Mouse (Mus musculus) heart, embryonic 14.5 days (tissue): ENCODE results near the gene Hoxa5. TPM values are rescaled to one million over a fixed set of nuclear protein-coding genes. Genes with fewer than 3 reads are reported as not detected.
A peak's percentile ranks its signal among the peaks of the same experiment; 100 is the strongest.

Experiments used
- ATAC-seq: fragments of 200-750 bp; cut with Nextera tagmentation; 2 replicates; pipeline ENCODE4 v1.8.0; 2017; ENCODE audit warnings: low read depth, moderate TSS enrichment; ENCODE audit not compliant: insufficient number of reproducible peaks, insufficient read depth, low FRiP score
- H3K27ac ChIP-seq, 2 experiments: fragments of 200-500 bp in 1 of 2; fragments of 300-500 bp in 1 of 2; sonication (generic) in 1 of 2; replicated peaks in 1 of 2; 2 replicates each; pipeline ENCODE4 v1.5.1; 2012 to 2014; ENCODE audit warnings: low read depth in 2 of 2, low read length in 2 of 2, control low read depth in 1 of 2, mild to moderate bottlenecking in 1 of 2, mixed read lengths in 1 of 2; ENCODE audit not compliant: control insufficient read depth in 1 of 2, insufficient read depth in 1 of 2
- H3K27me3 ChIP-seq: fragments of 300-500 bp; sonication (generic); 2 replicates; pipeline ENCODE4 v1.6.1; 2014; ENCODE audit warnings: mild to moderate bottlenecking, low read length, control low read depth; ENCODE audit not compliant: control insufficient read depth, insufficient read depth
- H3K36me3 ChIP-seq: fragments of 300-500 bp; sonication (generic); 2 replicates; pipeline ENCODE4 v1.6.1; 2014; ENCODE audit warnings: mild to moderate bottlenecking, control low read depth, low read length, mixed read lengths; ENCODE audit not compliant: control insufficient read depth, insufficient read depth
- H3K4me1 ChIP-seq, 2 experiments: fragments of 200-500 bp in 1 of 2; fragments of 300-500 bp in 1 of 2; sonication (generic) in 1 of 2; 2 replicates each; pipeline ENCODE4 v1.6.1; 2012 to 2014; ENCODE audit warnings: low read length in 2 of 2, control low read depth in 1 of 2, mixed read lengths in 1 of 2; ENCODE audit not compliant: control insufficient read depth in 2 of 2, insufficient read depth in 2 of 2
- H3K4me2 ChIP-seq: fragments of 300-500 bp; sonication (generic); 2 replicates; pipeline ENCODE4 v1.6.1; 2014; ENCODE audit warnings: mild to moderate bottlenecking, low read length
- H3K4me3 ChIP-seq, 2 experiments: fragments of 200-500 bp in 1 of 2; fragments of 300-500 bp in 1 of 2; sonication (generic) in 1 of 2; 2 replicates each; pipeline ENCODE4 v1.5.1; 2012 to 2014; ENCODE audit warnings: low read length in 2 of 2, mild to moderate bottlenecking in 2 of 2, control low read depth in 1 of 2, low read depth in 1 of 2, moderate library complexity in 1 of 2; ENCODE audit not compliant: control insufficient read depth in 1 of 2, insufficient read depth in 1 of 2
- H3K9ac ChIP-seq: fragments of 300-500 bp; sonication (generic); 2 replicates; pipeline ENCODE4 v1.6.1; 2014; ENCODE audit warnings: mild to moderate bottlenecking, low read length
- H3K9me3 ChIP-seq: fragments of 300-500 bp; sonication (generic); 2 replicates; pipeline ENCODE4 v1.6.1; 2016; ENCODE audit warnings: low read length, control low read depth; ENCODE audit not compliant: control insufficient read depth
- WGBS: fragments of 180-500 bp; shearing (Covaris S2); extraction: QIAGEN DNeasy Blood & Tissue Kit; methylation state at CpG from one replicate; pipeline ENCODE4 v1.1.7; 2014; 5-methylcytosine and 5-hydroxymethylcytosine counted together
- polyA plus RNA-seq: library from polyadenylated mRNA; unstranded; fragments of >200 nt; fragmentation: Nextera tagmentation; extraction: Ambion mirVana; gene quantifications from 2 replicates; pipeline ENCODE4 v1.2.1, GENCODE M21; 2014

Gene Hoxa5
- polyA plus RNA-seq, 1 experiment from 2014 or later, result 1.3 TPM

DNA sequence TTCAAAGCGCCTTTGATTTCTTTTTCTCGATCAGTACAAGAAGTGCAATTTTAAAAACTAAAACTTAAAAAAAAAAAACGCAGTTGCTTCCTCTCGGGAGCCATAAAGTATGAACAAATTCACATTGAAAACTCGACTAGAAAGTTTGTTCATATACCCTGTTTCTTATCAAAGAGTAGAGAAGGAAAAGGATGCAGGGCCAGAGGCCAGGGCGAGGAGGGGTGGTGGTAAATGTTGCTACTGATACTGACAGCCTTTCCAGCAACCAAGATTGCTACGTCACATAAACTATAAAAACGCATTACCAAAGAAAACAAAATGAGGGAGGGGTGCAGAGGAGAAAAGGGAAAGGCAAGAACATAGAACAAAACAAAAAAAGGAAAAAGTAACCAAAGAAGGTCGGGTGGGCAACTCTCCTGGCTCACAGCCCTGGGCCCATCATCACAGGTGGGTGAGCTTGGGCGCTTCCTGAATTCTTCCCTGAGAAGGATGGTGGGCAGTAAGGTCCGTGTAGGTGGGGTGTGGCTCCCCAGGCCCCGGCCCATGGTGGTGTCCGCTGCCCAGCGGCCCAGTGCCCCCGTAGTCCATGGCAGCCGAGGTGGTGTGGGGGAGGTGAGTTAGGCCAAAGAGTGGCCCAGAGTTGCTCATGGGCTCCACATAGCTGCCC lies 34.8 kb downstream of the Hoxa5 start:
- peak overlapping the region; percentile 12; the same call in 1 of the 2 replicates for H3K9ac ChIP-seq
- 8% methylated on average over 16 of the region's 16 CpGs for WGBS
- no peaks in the 10 kb centered on the region for H3K9me3 ChIP-seq

DNA sequence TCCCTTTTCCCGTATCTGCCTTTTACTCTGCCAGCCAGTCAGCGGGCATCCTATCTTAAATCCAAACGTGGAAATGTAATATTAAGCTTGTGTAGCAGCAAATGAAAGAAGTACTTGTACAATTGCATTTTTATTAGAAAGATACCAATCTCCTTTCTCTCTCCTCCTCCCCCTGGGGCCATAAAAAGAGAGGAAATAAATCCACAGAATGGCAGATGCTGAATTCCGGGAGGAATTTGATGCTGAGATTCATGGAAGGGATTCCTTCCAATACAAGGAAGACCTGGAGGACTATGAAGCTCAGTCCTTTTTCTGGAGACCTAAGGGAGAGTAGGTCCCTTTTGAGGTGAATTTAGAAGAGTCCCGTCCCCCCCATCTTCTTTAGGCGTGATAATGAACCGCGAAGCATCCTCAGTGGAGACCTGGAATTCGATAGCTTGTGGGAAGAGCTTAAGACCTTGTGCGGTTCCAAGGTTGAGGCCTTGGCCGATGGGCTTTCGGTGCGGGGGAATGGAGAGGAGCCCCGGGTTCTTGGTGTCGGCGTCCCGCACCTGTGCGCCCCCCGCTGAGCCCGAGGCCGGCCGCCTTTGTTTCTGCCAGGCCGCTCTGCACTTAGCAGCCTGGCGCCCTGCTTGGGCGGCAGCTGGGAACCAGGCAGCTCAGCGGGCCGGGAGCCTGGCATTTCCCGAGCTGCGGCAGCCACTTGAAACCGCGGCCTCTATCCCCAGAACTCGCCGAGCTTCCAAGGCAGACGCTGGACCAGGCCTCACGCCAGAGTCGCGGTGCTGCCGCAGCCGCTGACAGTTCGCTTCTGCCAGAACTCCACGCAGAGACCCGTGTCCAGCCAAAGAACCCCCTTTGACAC lies 36.0 kb downstream of the Hoxa5 start:
- Histone ChIP-seq H3K4me2 (peak overlapping the region; percentile 29; the same call in 1 of the 2 replicates), H3K9ac (peak overlapping the region; percentile 54; the same call in 1 of the 2 replicates), H3K27me3 (peaks cover 98% of the 10 kb centered on the region), H3K36me3 (no peaks in the 10 kb centered on the region), H3K4me3 (no peak overlapping the region), H3K27ac (no peak overlapping the region), H3K4me1 (peaks cover 2 to 3% of the 10 kb centered on the region in 2 experiments; a peak in 2 of 4 replicates), H3K9me3 (no peaks in the 10 kb centered on the region)
- no peak for ATAC-seq
- WGBS, result 5% methylated on average over 42 of the region's 42 CpGs

More for the DNA sequence above, 34.8 kb downstream of the Hoxa5 start:
- Histone ChIP-seq H3K27me3 (peaks cover 97% of the 10 kb centered on the region), H3K4me1 (peaks cover 0 to 3% of the 10 kb centered on the region in 2 experiments; a peak in 2 of 4 replicates), H3K36me3 (no peaks in the 10 kb centered on the region), H3K4me2 (peak overlapping the region; percentile 7; the same call in 1 of the 2 replicates), H3K4me3 (no peak overlapping the region), H3K27ac (0 out of 4 replicates have a peak overlapping the region, but pooled peaks of 1 of the 2 experiments have one; percentile 41)
- no peak for ATAC-seq

DNA sequence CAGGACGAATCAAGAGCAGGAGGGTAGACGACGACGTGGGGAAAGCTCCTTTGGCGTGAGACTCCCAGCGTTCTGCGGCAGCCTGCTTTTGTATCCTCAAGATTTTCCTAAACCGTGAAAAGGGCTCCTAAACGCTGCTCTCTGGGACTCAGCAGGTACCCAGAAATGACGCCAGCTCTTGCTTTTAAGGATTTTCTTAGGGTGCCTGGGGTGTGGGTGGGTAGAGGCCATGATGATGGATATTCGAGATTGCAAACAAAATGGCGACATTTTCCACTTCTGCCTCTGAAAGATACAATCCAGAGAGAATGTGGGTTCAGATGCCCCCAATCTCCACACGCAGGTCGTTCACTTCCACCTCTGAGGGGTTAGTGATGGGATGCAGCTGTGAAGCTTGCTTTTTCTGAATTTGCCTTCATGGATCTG lies 36.6 kb downstream of the Hoxa5 start:
- H3K27me3 ChIP-seq, result peaks cover 98% of the 10 kb centered on the region
- no peaks in the 10 kb centered on the region for H3K36me3 ChIP-seq
- no peak overlapping the region for H3K4me3 ChIP-seq
- no peak overlapping the region for H3K9ac ChIP-seq
- 9% methylated on average over 14 of the region's 14 CpGs for WGBS
- peak overlapping the region; percentile 4; the same call in 1 of the 2 replicates for H3K4me2 ChIP-seq
- H3K27ac ChIP-seq, result no peak overlapping the region; a peak in 1 of 4 replicates
- H3K9me3 ChIP-seq, result no peaks in the 10 kb centered on the region
- no peak for ATAC-seq
- peaks cover 3 to 4% of the 10 kb centered on the region in 2 experiments; a peak in 2 of 4 replicates for H3K4me1 ChIP-seq

DNA sequence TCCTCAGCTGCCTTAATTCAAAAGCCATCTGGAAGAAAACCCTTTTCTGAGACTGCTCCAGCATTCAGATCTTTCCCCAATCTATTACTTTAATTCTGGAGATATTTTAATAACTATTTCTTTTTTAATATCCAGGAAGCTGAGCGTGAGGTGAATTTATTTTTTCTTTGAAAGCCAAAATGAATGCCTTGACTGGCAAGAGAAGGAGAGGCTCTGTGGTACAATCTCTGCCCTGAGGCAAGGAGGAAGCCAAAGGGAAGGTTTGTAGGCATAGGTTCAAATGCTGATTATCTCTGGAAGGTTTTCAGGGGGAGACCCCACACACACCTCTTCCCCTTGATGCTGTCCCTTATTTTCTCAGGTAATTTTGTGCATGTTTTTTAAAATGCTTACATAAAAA lies 37.2 kb downstream of the Hoxa5 start:
- H3K9me3 ChIP-seq, result no peaks in the 10 kb centered on the region
- 16% methylated on average over 1 of the region's 1 CpGs for WGBS
- peaks cover 0 to 4% of the 10 kb centered on the region in 2 experiments; a peak in 2 of 4 replicates for H3K4me1 ChIP-seq
- H3K27ac ChIP-seq, result no peak overlapping the region; a peak in 1 of 4 replicates
- no peak overlapping the region for H3K4me3 ChIP-seq
- no peak overlapping the region for H3K9ac ChIP-seq
- ATAC-seq, result no peak
- peaks cover 98% of the 10 kb centered on the region for H3K27me3 ChIP-seq
- no peaks in the 10 kb centered on the region for H3K36me3 ChIP-seq
- H3K4me2 ChIP-seq, result peak overlapping the region; percentile 4; the same call in 1 of the 2 replicates

DNA sequence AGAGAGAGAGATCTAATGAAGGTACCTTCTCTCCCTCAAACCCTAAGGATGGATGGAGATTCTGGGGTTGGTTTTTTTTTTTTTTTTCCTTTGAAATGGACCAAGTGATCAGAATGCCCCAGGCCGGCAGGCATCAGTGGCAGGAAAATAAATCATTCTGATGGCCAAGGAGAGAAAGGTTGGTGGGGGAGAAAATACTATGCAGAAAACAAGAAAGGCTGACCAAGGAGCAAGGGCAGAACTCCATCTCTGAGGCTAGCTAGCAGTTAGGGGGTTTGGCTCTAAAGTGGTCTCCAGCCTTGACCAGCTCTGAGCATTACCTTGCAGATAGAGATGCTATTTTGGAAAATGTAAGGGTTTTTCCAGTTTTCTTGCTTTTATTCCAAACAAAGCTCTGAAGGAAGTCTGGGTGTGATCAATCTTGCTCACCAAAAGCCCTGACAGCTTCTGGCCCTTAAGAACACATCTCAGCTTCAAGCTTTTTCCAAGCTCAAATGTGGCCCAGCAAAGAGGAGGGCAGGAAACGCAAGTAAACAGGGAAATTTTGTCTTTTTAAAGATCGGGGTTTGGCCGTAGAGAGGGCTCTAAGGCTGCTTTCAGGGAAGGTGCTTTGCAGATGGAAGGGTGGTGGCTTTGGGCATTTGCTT lies 37.8 kb downstream of the Hoxa5 start:
- Histone ChIP-seq H3K4me3 (no peak overlapping the region), H3K27me3 (peaks cover 98% of the 10 kb centered on the region), H3K36me3 (no peaks in the 10 kb centered on the region), H3K9me3 (no peaks in the 10 kb centered on the region), H3K9ac (no peak overlapping the region), H3K4me1 (peaks cover 0 to 4% of the 10 kb centered on the region in 2 experiments; a peak in 1 of 4 replicates), H3K27ac (no peak overlapping the region; a peak in 1 of 4 replicates), H3K4me2 (no peak overlapping the region)
- no peak for ATAC-seq
- 4% methylated on average over 4 of the region's 4 CpGs for WGBS

DNA sequence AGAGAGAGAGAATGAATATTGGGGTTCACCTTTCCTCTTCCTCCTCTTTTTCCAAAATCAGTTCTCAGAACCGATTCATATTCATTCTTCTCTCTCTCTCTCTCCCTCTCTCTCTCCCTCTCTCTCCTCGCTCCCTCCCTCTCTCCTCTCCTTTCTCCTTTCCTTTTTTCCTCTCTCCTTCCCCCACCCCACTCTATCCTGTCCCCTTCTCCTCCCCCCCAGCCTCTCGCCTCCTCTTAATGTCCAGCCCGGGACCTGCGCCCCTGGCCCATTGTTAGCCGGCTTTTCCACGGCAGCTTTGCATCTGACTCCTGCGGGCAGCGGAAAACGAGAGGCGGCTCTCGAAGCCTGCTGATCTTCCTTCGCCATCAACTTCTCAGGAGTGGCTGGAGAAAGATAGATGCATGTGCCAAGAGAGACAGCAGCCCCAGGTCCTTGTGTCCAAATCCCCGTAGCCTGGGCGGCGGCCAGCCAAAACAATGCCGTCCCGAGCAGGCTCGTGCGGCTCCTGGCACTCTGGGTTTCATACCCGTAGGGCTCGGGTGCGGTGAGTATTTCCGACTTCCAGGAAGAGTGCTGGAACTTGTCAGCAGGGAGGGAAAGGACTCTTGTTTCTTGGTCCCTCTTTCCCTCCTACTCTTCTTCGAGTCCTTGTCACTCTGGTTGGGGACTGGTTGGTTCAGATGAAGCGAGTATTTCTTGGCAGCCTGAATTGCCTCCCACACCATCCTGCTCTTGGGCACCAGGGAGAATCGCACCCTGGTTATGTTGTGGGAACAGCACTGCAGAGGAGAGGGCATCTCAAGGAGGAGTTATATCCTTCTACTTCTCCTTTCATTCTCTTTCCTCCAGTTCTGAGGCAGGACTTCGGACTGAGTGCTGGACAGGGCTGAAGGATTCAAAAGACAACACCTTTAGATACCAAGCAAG lies 38.7 kb downstream of the Hoxa5 start:
- Histone ChIP-seq H3K4me1 (peaks cover 2 to 4% of the 10 kb centered on the region in 2 experiments; a peak in 1 of 4 replicates), H3K27ac (no peak overlapping the region)
- ATAC-seq, result no peak

More for the DNA sequence above, 38.7 kb downstream of the Hoxa5 start:
- peaks cover 98% of the 10 kb centered on the region for H3K27me3 ChIP-seq
- peak overlapping the region in 1 of 2 experiments; percentile 3; a peak in 1 of 4 replicates for H3K4me3 ChIP-seq
- peak overlapping the region; percentile 28; the same call in 1 of the 2 replicates for H3K9ac ChIP-seq
- H3K4me2 ChIP-seq, result peak overlapping the region; percentile 48
- H3K9me3 ChIP-seq, result no peaks in the 10 kb centered on the region
- WGBS, result 3% methylated on average over 28 of the region's 28 CpGs
- no peaks in the 10 kb centered on the region for H3K36me3 ChIP-seq
